Mouse (Mus musculus) heart, postnatal 0 days (tissue): ENCODE results near the gene Cchcr1.

Experiments used
- CTCF ChIP-seq: IDR thresholded peaks from 2 replicates; pipeline ENCODE4 v1.5.1; 2016; ENCODE audit warnings: antibody characterized with exemption, control low read depth, low read depth
- EP300 ChIP-seq: IDR thresholded peaks from 2 replicates; pipeline ENCODE4 v1.6.1; 2016; ENCODE audit warnings: antibody characterized with exemption, low read depth

DNA sequence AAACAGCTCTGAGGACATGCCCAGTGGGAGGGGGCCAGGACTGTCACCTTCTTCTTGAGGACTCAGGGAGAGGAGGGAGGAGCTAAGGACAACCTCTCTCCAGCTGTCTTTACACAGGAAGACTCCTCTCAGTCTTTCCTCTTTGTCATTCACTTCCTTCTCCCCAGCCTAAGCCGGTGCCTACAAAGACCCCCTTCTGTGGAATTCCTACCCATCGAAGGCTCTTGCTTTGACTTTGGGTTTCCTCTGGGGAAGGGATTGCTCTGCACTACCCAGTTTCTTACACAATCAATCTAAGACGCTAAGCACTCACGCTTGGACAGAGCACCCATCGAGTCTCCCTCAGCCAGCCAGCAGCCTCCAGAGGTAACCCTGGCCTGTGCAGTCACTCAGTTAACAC lies 31.7 kb downstream of the Cchcr1 start:
- TF ChIP-seq CTCF (no peak), EP300 (no peak)
